Mouse (Mus musculus): ENCODE measurements around the gene Cdh1. TPM values are rescaled to one million over a fixed set of nuclear protein-coding genes. Genes with fewer than 3 reads are reported as not detected.

Cdh1 gene
- total RNA-seq, 1 experiment = 254 TPM

- Histone ChIP-seq H3K4me3 (ENCODE audit: insufficient read depth in 1 of 2, low read depth in 1 of 2, low read length in 2 of 2, poor library complexity in 1 of 2, severe bottlenecking in 1 of 2) (no peak overlapping the region), H3K36me3 (ENCODE audit: control insufficient read depth, insufficient read depth, low read length, poor library complexity, severe bottlenecking) (peaks cover 7% of the 10 kb centered on the region; the same call in 1 of the 2 replicates), H3K4me1 (ENCODE audit: control insufficient read depth in 2 of 2, insufficient read depth in 2 of 2, low read length in 2 of 2, poor library complexity in 1 of 2) (peaks cover 27 to 53% of the 10 kb centered on the region in 2 experiments), H3K9ac (ENCODE audit: insufficient read depth, low read depth, low read length, poor library complexity, severe bottlenecking) (no peak overlapping the region), H3K9me3 (ENCODE audit: control insufficient read depth, insufficient read depth, low read depth, low read length) (no peaks in the 10 kb centered on the region), H3K27ac (ENCODE audit: insufficient read depth, low read depth, low read length, poor library complexity, severe bottlenecking) (no peak overlapping the region)
- no peak for DNase-seq (ENCODE audit: low read depth, low spot score)
- in situ Hi-C loops (cut with MboI; ENCODE audit: low sequenced_read_pairs in 2 of 2, unreplicated experiment in 2 of 2) = loop anchor here in 1 of 2 experiments (5.0 kb wide), 1 partner anchor 63 kb away; the partner anchor contains the start of gene Gm10073
- TF ChIP-seq HCFC1 (IDR thresholded peaks at IDR 0.05; ENCODE audit: borderline replicate concordance, insufficient read depth, low read length) = no peak
- no peak for TF ChIP-seq CHD2 (IDR thresholded peaks at IDR 0.05; ENCODE audit: low read depth, low read length)
- no peak for TF ChIP-seq MAFK (IDR thresholded peaks at IDR 0.05; ENCODE audit: insufficient read depth, low read depth, low read length)
- no peak for TF ChIP-seq ZNF384 (IDR thresholded peaks at IDR 0.05; ENCODE audit: low read depth, low read length)
- no peak for TF ChIP-seq ZC3H11A (IDR thresholded peaks at IDR 0.05; ENCODE audit: borderline replicate concordance, low read depth, low read length)
Measured at GRCm38 (mm10) chr8:106635284-106635683, 32.1 kb downstream of the Cdh1 start.

- H3K9ac ChIP-seq (ENCODE audit: insufficient read depth, low read depth, low read length, poor library complexity, severe bottlenecking) = no peak overlapping the region
- H3K36me3 ChIP-seq (ENCODE audit: control insufficient read depth, insufficient read depth, low read length, poor library complexity, severe bottlenecking) = peaks cover 7% of the 10 kb centered on the region; the same call in 1 of the 2 replicates
- no peak for DNase-seq (ENCODE audit: low read depth, low spot score)
- H3K9me3 ChIP-seq (ENCODE audit: control insufficient read depth, insufficient read depth, low read depth, low read length) = no peaks in the 10 kb centered on the region
- in situ Hi-C loops (cut with MboI; ENCODE audit: low sequenced_read_pairs in 2 of 2, unreplicated experiment in 2 of 2) = loop anchor here in 1 of 2 experiments (5.0 kb wide), 1 partner anchor 65 kb away; the partner anchor contains the start of gene Gm10073
- TF ChIP-seq HCFC1 (IDR thresholded peaks at IDR 0.05; ENCODE audit: borderline replicate concordance, insufficient read depth, low read length) (no peak), MAFK (IDR thresholded peaks at IDR 0.05; ENCODE audit: insufficient read depth, low read depth, low read length) (no peak), ZC3H11A (IDR thresholded peaks at IDR 0.05; ENCODE audit: borderline replicate concordance, low read depth, low read length) (no peak), CHD2 (IDR thresholded peaks at IDR 0.05; ENCODE audit: low read depth, low read length) (no peak), ZNF384 (IDR thresholded peaks at IDR 0.05; ENCODE audit: low read depth, low read length) (no peak)
- H3K4me1 ChIP-seq (ENCODE audit: control insufficient read depth in 2 of 2, insufficient read depth in 2 of 2, low read length in 2 of 2, poor library complexity in 1 of 2) = peaks cover 36 to 60% of the 10 kb centered on the region in 2 experiments
- H3K4me3 ChIP-seq (ENCODE audit: insufficient read depth in 1 of 2, low read depth in 1 of 2, low read length in 2 of 2, poor library complexity in 1 of 2, severe bottlenecking in 1 of 2) = no peak overlapping the region
- H3K27ac ChIP-seq (ENCODE audit: insufficient read depth, low read depth, low read length, poor library complexity, severe bottlenecking) = peak overlapping the region; percentile 32; the same call in 1 of the 2 replicates
Measured at GRCm38 (mm10) chr8:106637446-106637845, 34.3 kb downstream of the Cdh1 start.

- DNase-seq (ENCODE audit: low read depth, low spot score) = no peak
- Histone ChIP-seq H3K9ac (ENCODE audit: insufficient read depth, low read depth, low read length, poor library complexity, severe bottlenecking) (no peak overlapping the region), H3K4me1 (ENCODE audit: control insufficient read depth in 2 of 2, insufficient read depth in 2 of 2, low read length in 2 of 2, poor library complexity in 1 of 2) (peaks cover 32 to 55% of the 10 kb centered on the region in 2 experiments), H3K9me3 (ENCODE audit: control insufficient read depth, insufficient read depth, low read depth, low read length) (no peaks in the 10 kb centered on the region), H3K4me3 (ENCODE audit: insufficient read depth in 1 of 2, low read depth in 1 of 2, low read length in 2 of 2, poor library complexity in 1 of 2, severe bottlenecking in 1 of 2) (no peak overlapping the region), H3K27ac (ENCODE audit: insufficient read depth, low read depth, low read length, poor library complexity, severe bottlenecking) (no peak overlapping the region), H3K36me3 (ENCODE audit: control insufficient read depth, insufficient read depth, low read length, poor library complexity, severe bottlenecking) (peaks cover 6% of the 10 kb centered on the region; the same call in 1 of the 2 replicates)
- in situ Hi-C loops (cut with MboI; ENCODE audit: low sequenced_read_pairs in 2 of 2, unreplicated experiment in 2 of 2) = loop anchor here in 1 of 2 experiments (5.0 kb wide), 1 partner anchor 67 kb away; the partner anchor contains the start of gene Gm10073
- TF ChIP-seq CHD2 (IDR thresholded peaks at IDR 0.05; ENCODE audit: low read depth, low read length) (no peak), HCFC1 (IDR thresholded peaks at IDR 0.05; ENCODE audit: borderline replicate concordance, insufficient read depth, low read length) (no peak), MAFK (IDR thresholded peaks at IDR 0.05; ENCODE audit: insufficient read depth, low read depth, low read length) (no peak), ZNF384 (IDR thresholded peaks at IDR 0.05; ENCODE audit: low read depth, low read length) (no peak), ZC3H11A (IDR thresholded peaks at IDR 0.05; ENCODE audit: borderline replicate concordance, low read depth, low read length) (no peak)
Measured at GRCm38 (mm10) chr8:106638768-106639295, 35.7 kb downstream of the Cdh1 start.

- Histone ChIP-seq H3K4me3 (ENCODE audit: insufficient read depth in 1 of 2, low read depth in 1 of 2, low read length in 2 of 2, poor library complexity in 1 of 2, severe bottlenecking in 1 of 2) (peak overlapping the region in 1 of 2 experiments; percentile 9; a peak in 1 of 4 replicates), H3K36me3 (ENCODE audit: control insufficient read depth, insufficient read depth, low read length, poor library complexity, severe bottlenecking) (peaks cover 6% of the 10 kb centered on the region; the same call in 1 of the 2 replicates)
- TF ChIP-seq MAFK (IDR thresholded peaks at IDR 0.05; ENCODE audit: insufficient read depth, low read depth, low read length) (peak; percentile 76), ZC3H11A (IDR thresholded peaks at IDR 0.05; ENCODE audit: borderline replicate concordance, low read depth, low read length) (no peak), HCFC1 (IDR thresholded peaks at IDR 0.05; ENCODE audit: borderline replicate concordance, insufficient read depth, low read length) (no peak)
Measured at GRCm38 (mm10) chr8:106640212-106640611, 37.1 kb downstream of the Cdh1 start.

More at GRCm38 (mm10) chr8:106640212-106640611, 37.1 kb downstream of the Cdh1 start:
- DNase-seq (ENCODE audit: low read depth, low spot score) = no peak
- Histone ChIP-seq H3K27ac (ENCODE audit: insufficient read depth, low read depth, low read length, poor library complexity, severe bottlenecking) (no peak overlapping the region), H3K4me1 (ENCODE audit: control insufficient read depth in 2 of 2, insufficient read depth in 2 of 2, low read length in 2 of 2, poor library complexity in 1 of 2) (peaks cover 37 to 51% of the 10 kb centered on the region in 2 experiments), H3K9ac (ENCODE audit: insufficient read depth, low read depth, low read length, poor library complexity, severe bottlenecking) (0 out of 2 replicates have a peak overlapping the region, but pooled peaks have one; percentile 1), H3K9me3 (ENCODE audit: control insufficient read depth, insufficient read depth, low read depth, low read length) (no peaks in the 10 kb centered on the region)
- in situ Hi-C loops (cut with MboI; ENCODE audit: low sequenced_read_pairs in 2 of 2, unreplicated experiment in 2 of 2) = no loop called here
